Mouse (Mus musculus): ENCODE results near the gene Mapkap1. TPM values are rescaled to one million over a fixed set of nuclear protein-coding genes. Genes with fewer than 3 reads are reported as not detected.

The Mapkap1 gene
- polyA plus RNA-seq, 1 experiment: 5.9 TPM

- H3K36me3 ChIP-seq (ENCODE audit: control insufficient read depth): no peaks in the 10 kb centered on the region; the same call in 1 of the 2 replicates
- TF ChIP-seq GATA1 (IDR thresholded peaks at IDR 0.05; ENCODE audit: low read length) (no peak), TAL1 (IDR thresholded peaks at IDR 0.05; ENCODE audit: low read length) (no peak)
- no peaks in the 10 kb centered on the region for H3K4me1 ChIP-seq (ENCODE audit: control insufficient read depth)
- H3K4me3 ChIP-seq (replicated peaks): no peak overlapping the region
- H3K9me3 ChIP-seq (ENCODE audit: control insufficient read depth, low read length): no peaks in the 10 kb centered on the region
- no peaks in the 10 kb centered on the region for H3K27me3 ChIP-seq (ENCODE audit: control insufficient read depth)
Measured at GRCm38 (mm10) chr2:34534996-34535395, 128.4 kb downstream of the Mapkap1 start.

- Histone ChIP-seq H3K9me3 (ENCODE audit: control insufficient read depth, low read length) (no peaks in the 10 kb centered on the region), H3K4me1 (ENCODE audit: control insufficient read depth) (no peaks in the 10 kb centered on the region), H3K27me3 (ENCODE audit: control insufficient read depth) (no peaks in the 10 kb centered on the region), H3K4me3 (replicated peaks) (no peak overlapping the region), H3K36me3 (ENCODE audit: control insufficient read depth) (no peaks in the 10 kb centered on the region)
- TF ChIP-seq GATA1 (IDR thresholded peaks at IDR 0.05; ENCODE audit: low read length): no peak
- TF ChIP-seq TAL1 (IDR thresholded peaks at IDR 0.05; ENCODE audit: low read length): no peak
Measured at GRCm38 (mm10) chr2:34537356-34537755, 130.8 kb downstream of the Mapkap1 start.

- Histone ChIP-seq H3K36me3 (ENCODE audit: control insufficient read depth) (no peaks in the 10 kb centered on the region), H3K4me1 (ENCODE audit: control insufficient read depth) (no peaks in the 10 kb centered on the region), H3K9me3 (ENCODE audit: control insufficient read depth, low read length) (no peaks in the 10 kb centered on the region), H3K27me3 (ENCODE audit: control insufficient read depth) (no peaks in the 10 kb centered on the region), H3K4me3 (replicated peaks) (no peak overlapping the region)
- no peak for TF ChIP-seq TAL1 (IDR thresholded peaks at IDR 0.05; ENCODE audit: low read length)
- TF ChIP-seq GATA1 (IDR thresholded peaks at IDR 0.05; ENCODE audit: low read length): no peak
Measured at GRCm38 (mm10) chr2:34543581-34543980, 137.0 kb downstream of the Mapkap1 start.

DNA sequence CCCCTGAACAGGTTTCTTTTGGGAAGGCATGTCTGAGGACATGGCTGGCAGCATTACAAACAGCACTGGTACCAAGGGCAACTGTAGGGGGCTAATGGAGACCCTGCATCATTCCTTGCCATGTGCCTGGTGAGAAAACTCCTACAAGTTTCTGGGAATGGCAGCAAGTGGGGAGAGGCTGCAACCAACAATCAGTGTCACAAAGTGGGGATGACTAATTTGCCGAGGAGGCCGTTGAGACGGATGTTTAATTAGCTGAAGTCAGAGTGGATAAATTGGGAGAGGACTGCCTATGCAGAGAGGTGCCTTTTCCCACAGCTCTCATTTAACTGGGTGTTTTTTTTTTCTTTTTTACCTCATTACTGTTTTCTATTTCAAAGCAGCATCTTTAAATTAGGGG lies 137.4 kb downstream of the Mapkap1 start:
- TF ChIP-seq GATA1 (IDR thresholded peaks at IDR 0.05; ENCODE audit: low read length): no peak
- Histone ChIP-seq H3K36me3 (ENCODE audit: control insufficient read depth) (no peaks in the 10 kb centered on the region), H3K9me3 (ENCODE audit: control insufficient read depth, low read length) (no peaks in the 10 kb centered on the region), H3K4me1 (ENCODE audit: control insufficient read depth) (no peaks in the 10 kb centered on the region), H3K4me3 (replicated peaks) (no peak overlapping the region), H3K27me3 (ENCODE audit: control insufficient read depth) (no peaks in the 10 kb centered on the region)

- H3K27me3 ChIP-seq (ENCODE audit: control insufficient read depth): no peaks in the 10 kb centered on the region
- TF ChIP-seq GATA1 (IDR thresholded peaks at IDR 0.05; ENCODE audit: low read length) (no peak), TAL1 (IDR thresholded peaks at IDR 0.05; ENCODE audit: low read length) (no peak)
- no peaks in the 10 kb centered on the region for H3K4me1 ChIP-seq (ENCODE audit: control insufficient read depth)
- no peaks in the 10 kb centered on the region; the same call in 1 of the 2 replicates for H3K36me3 ChIP-seq (ENCODE audit: control insufficient read depth)
- H3K4me3 ChIP-seq (replicated peaks): no peak overlapping the region
- H3K9me3 ChIP-seq (ENCODE audit: control insufficient read depth, low read length): no peaks in the 10 kb centered on the region
Measured at GRCm38 (mm10) chr2:34544646-34545395, 138.2 kb downstream of the Mapkap1 start.

DNA sequence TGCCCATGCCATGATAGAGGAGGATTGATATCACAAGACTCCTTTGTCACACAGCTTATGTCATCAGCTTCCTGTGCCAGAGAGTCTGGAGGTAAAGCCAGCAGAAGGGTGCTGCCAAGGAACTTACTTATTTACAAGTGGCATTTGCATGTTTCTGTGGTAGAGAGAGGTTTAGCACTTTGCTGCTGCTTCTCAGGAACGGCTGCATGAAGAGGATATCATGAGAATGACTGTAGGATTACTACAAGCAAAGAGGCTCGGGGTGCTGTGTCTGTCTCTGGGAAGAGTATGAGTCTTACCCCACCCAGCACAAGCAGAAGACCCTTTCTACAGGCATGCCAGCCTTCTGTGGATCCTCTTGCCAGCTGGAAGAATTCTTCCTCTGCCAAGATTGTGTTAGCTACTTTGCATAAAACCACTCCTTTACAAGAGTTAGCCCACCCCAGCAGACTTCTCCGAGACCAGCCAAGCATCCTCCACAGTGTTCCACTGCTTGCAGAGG lies 139.7 kb downstream of the Mapkap1 start:
- Histone ChIP-seq H3K36me3 (ENCODE audit: control insufficient read depth) (no peaks in the 10 kb centered on the region; the same call in 1 of the 2 replicates), H3K9me3 (ENCODE audit: control insufficient read depth, low read length) (no peaks in the 10 kb centered on the region), H3K4me3 (replicated peaks) (no peak overlapping the region), H3K4me1 (ENCODE audit: control insufficient read depth) (no peaks in the 10 kb centered on the region), H3K27me3 (ENCODE audit: control insufficient read depth) (no peaks in the 10 kb centered on the region)
- TF ChIP-seq TAL1 (IDR thresholded peaks at IDR 0.05; ENCODE audit: low read length): no peak
- TF ChIP-seq GATA1 (IDR thresholded peaks at IDR 0.05; ENCODE audit: low read length): no peak

- Histone ChIP-seq H3K4me3 (replicated peaks) (no peak overlapping the region), H3K27me3 (ENCODE audit: control insufficient read depth) (no peaks in the 10 kb centered on the region), H3K36me3 (ENCODE audit: control insufficient read depth) (no peaks in the 10 kb centered on the region; the same call in 1 of the 2 replicates), H3K4me1 (ENCODE audit: control insufficient read depth) (peaks cover 6% of the 10 kb centered on the region; the same call in 1 of the 2 replicates), H3K9me3 (ENCODE audit: control insufficient read depth, low read length) (no peaks in the 10 kb centered on the region)
- TF ChIP-seq TAL1 (IDR thresholded peaks at IDR 0.05; ENCODE audit: low read length) (no peak), GATA1 (IDR thresholded peaks at IDR 0.05; ENCODE audit: low read length) (no peak)
Measured at GRCm38 (mm10) chr2:34547516-34547915, 140.9 kb downstream of the Mapkap1 start.

DNA sequence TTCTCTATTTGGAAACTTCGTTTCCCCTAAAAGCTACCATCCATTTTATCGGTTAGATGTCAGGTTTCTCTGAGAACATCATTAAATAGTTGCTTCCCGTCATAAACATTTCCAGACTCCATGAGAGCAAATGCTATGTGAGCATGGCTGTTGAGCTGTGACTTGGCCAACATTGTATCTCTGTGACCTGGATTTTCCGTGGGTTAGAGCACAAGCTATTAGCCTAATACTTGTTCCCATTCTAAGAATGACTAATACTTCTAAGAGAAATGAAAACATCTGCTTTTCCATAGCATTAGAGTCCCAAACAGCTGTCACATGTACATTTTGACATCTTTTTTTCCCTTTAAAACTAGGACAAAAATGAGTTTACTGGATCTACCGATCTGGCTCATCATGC lies 142.4 kb downstream of the Mapkap1 start:
- Histone ChIP-seq H3K9me3 (ENCODE audit: control insufficient read depth, low read length) (no peaks in the 10 kb centered on the region), H3K4me3 (replicated peaks) (no peak overlapping the region), H3K4me1 (ENCODE audit: control insufficient read depth) (peaks cover 18% of the 10 kb centered on the region), H3K36me3 (ENCODE audit: control insufficient read depth) (no peaks in the 10 kb centered on the region; the same call in 1 of the 2 replicates), H3K27me3 (ENCODE audit: control insufficient read depth) (no peaks in the 10 kb centered on the region)
- TF ChIP-seq GATA1 (IDR thresholded peaks at IDR 0.05; ENCODE audit: low read length): no peak
- no peak for TF ChIP-seq TAL1 (IDR thresholded peaks at IDR 0.05; ENCODE audit: low read length)

GRCm38 (mm10) chr2:34549469-34549868 lies 142.9 kb downstream of the Mapkap1 start:
- Histone ChIP-seq H3K4me1 (ENCODE audit: control insufficient read depth) (peaks cover 19% of the 10 kb centered on the region), H3K9me3 (ENCODE audit: control insufficient read depth, low read length) (no peaks in the 10 kb centered on the region), H3K4me3 (replicated peaks) (no peak overlapping the region), H3K36me3 (ENCODE audit: control insufficient read depth) (no peaks in the 10 kb centered on the region; the same call in 1 of the 2 replicates), H3K27me3 (ENCODE audit: control insufficient read depth) (no peaks in the 10 kb centered on the region)
- TF ChIP-seq GATA1 (IDR thresholded peaks at IDR 0.05; ENCODE audit: low read length): no peak
- TF ChIP-seq TAL1 (IDR thresholded peaks at IDR 0.05; ENCODE audit: low read length): no peak
